Mouse (Mus musculus) lung, postnatal 0 days (tissue): ENCODE results near the gene Acoxl.

Source experiments
- CTCF ChIP-seq: IDR thresholded peaks from 2 replicates; pipeline ENCODE4 v1.5.1; 2016; ENCODE audit warnings: antibody characterized with exemption, mild to moderate bottlenecking
- EP300 ChIP-seq: IDR thresholded peaks from 2 replicates; pipeline ENCODE4 v1.6.1; 2016; ENCODE audit warnings: antibody characterized with exemption, mild to moderate bottlenecking, control low read depth

DNA sequence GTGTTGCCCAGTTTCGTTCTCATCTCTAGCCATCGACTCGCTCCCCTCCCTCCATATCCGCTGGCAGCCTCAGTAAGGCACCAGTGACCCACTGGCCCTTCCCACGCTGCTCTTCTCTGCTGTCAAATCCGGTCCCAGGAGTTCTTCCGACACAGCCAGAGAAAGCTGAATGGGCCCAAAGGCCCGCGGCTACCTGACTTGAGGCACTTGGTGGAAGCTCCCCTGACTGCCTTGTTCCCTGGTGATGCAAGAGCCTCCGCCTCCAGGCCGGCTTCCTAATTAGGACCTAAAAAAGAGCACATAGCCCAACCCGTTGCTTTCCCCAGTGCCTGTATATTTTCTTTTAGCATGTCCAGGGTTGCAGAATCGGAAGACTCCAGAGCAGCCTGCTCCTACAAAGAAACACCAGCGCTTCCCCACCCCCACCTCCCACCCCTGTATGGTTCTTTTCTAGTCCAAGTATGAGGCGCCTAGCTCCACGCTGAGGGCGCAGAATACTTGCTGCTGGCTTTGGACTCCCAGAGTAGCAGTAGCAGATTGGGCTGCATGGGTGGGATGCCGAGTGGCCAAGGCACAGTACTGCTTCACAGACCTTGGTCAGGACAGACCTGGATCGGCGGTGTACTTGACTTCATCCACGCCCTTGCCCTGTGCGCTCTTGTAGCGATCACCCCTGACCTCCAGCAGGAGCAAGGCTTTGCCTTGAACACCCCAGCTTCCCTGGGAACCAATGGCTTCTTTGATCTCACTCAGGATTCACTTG is 285.4 kb downstream of the Acoxl start:
- TF ChIP-seq EP300 (no peak), CTCF (no peak)
